Mouse (Mus musculus): ENCODE measurements around the gene Olfr1338. TPM values are rescaled to one million over a fixed set of nuclear protein-coding genes. Genes with fewer than 3 reads are reported as not detected.
"Not testable (repeated sequence)": the region's sequence is repeated elsewhere in the genome, so short reads cannot be mapped to it uniquely, and the experiment has no call there.

The Olfr1338 gene
- not detected for total RNA-seq (2021)

DNA sequence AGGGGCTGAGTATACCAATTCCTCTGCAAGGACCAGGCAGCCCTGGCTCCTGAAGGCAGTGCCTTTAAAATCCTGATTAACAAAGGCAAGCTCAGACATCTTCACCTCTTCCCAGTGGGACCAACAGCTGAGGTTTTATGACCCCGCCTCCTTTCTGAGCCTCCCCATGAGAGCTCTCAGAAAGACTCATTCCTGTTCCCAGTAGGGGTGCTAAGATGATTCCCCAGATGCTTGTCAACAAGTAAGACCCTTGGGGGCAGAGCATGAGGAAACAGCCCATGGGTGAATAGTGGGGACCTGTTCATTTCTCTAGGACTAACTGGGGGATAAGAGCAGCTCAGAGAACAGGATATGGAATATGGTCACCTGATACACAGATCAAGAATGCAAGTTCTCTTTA lies at the start of gene Olfr1338:
Olfr1338 (minus strand) TSS at position 101 of the 400 bp plus-strand sequence.
- no peak for DNase-seq (ENCODE audit: low spot score in 2 of 2)
- intact Hi-C loops (cut with DNase I), result no loop called here

DNA sequence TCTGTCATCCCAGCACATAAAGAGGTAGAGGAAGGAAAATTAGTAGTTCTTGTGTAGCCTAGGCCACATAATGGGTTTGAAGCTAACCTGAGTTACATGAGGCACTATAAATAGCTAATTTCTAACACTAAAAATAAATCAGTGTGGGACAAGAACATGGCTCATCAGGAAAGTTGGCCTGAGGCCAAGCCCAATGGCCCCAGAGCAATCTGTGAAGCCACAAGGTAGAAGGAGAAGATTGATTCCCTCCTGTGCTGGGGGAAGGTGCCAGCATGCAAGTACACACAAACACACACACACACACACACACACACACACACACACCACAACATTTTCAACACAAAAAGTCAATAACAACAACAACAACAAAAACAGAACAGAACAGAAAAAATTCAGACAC lies 34.3 kb upstream of the Olfr1338 start:
- intact Hi-C loops (cut with DNase I); DNase-seq (ENCODE audit: low spot score in 2 of 2): not testable (repeated sequence)

DNA sequence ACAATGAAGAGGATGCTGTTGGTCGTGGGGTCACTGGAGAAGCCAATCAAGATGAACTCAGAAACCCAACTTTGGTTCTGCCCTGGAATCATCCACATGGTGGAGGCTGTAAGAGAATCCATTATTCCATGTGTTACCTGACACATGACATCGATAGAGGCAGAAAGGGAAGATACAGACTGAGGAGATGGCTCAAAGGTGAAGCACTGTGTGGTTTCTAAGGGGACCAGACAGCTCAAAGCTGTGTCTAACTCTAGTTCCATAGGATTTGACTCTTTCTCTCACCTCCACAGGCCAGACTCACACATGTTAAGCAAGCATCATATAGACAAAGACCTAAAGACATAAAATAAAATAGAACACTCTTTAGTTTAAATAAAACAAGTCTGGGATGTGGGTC lies 23.9 kb upstream of the Olfr1338 start, which contains the start of gene Olfr1337:
Olfr1337 (minus strand) TSS at position 101 of the 400 bp plus-strand sequence.
- DNase-seq (ENCODE audit: low spot score in 2 of 2), result no peak
- intact Hi-C loops (cut with DNase I), result no loop called here

DNA sequence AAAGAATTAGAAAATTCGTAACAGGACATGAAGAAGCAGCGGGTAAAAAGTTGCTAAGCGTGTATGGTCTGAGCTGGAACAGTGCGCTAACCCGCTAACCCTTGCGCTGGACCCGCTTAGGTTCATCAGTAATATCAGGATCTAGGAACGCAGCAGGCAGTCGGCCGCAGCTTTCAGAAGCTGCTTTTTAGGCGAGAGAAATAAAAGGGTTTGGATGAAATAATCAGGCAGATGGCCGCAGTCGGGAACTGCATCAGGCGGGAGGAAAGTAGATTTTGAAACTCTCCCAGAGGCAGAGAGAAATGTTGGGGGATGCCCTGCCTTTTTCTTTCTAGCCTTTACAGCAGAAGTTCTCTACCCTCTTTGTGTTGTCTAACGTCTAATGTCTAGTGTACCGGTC lies 16.7 kb downstream of the Olfr1338 start:
- intact Hi-C loops (cut with DNase I), result no loop called here
- DNase-seq (ENCODE audit: low spot score in 2 of 2), result no peak

DNA sequence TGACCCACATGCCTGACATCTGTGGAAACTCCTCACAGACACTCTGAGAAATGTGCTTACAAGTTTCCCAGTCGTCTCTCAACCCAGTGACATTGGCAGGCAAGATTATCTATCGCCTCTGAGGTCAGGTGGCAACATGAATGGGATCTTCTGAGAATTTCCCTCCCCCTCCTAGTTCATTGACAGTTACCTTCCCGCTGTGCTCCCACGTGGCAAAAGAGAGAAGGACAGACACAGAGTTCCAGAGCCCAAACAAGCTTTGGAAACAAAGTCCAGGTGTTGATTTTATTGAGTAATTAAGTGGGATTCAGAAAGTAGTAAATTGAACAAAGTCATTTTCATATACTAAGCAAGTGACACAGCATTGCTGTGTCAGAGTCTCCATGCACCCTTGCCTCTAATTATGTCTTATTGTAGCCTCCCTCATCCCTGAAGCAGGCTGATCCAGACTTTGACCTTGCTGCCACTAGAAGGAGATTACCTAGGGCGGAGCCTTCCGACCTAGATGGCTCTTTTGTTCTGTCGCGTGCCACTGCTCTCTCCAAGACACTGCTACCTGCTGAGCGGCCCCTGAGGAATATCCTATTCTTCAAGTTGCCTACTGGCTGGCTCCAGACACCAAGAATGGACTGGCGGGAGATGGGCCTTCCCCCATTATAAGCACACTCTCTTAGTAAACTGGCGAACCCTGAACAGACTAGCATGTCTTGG lies 17.4 kb downstream of the Olfr1338 start:
- intact Hi-C loops (cut with DNase I), result no loop called here
- DNase-seq (ENCODE audit: low spot score in 2 of 2), result no peak

DNA sequence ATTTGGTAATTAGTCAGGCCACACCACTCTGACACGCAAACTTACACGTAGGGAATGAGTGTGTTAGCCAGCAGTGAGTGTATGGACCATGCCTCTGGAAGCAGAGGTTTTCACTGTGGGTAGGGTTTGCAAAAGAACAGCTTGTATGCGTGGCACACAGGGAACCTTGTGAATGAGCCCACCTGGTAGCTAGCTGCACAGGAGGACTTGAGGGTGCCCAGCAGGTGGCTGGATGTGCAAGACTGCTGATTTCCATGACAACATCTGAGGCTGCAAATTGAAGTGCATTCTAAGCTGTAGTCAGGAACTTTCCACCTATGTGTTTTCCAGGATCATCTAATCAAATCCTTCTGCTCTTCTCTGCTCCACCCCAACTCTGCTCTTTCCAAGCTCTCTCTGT lies 19.0 kb downstream of the Olfr1338 start:
- intact Hi-C loops (cut with DNase I), result no loop called here

DNA sequence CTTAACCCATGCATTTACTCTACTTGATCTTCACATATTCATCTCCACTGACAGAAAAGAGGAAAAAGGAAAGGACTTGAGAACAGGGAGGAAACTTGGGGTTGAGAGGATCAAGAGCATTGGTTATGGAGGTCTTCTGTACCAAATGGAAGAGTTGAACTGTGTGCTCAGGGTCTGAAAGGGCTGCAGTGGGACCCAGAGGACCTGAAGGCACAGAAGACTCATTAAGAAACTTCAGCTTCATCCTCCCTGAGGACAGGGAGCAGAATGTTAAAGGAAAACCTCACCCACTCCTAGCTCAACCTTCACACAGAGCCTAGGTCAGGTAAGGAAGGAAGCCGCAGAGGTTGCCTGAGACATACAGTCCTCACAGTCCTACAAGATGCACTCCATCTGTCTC lies 26.7 kb downstream of the Olfr1338 start, which contains the start of gene Olfr1339:
Olfr1339 (plus strand) TSS at position 301 of the 400 bp plus-strand sequence.
- intact Hi-C loops (cut with DNase I), result no loop called here
- DNase-seq (ENCODE audit: low spot score in 2 of 2), result no peak

More for the DNA sequence above, 19.0 kb downstream of the Olfr1338 start:
- no peak for DNase-seq (ENCODE audit: low spot score in 2 of 2)

DNA sequence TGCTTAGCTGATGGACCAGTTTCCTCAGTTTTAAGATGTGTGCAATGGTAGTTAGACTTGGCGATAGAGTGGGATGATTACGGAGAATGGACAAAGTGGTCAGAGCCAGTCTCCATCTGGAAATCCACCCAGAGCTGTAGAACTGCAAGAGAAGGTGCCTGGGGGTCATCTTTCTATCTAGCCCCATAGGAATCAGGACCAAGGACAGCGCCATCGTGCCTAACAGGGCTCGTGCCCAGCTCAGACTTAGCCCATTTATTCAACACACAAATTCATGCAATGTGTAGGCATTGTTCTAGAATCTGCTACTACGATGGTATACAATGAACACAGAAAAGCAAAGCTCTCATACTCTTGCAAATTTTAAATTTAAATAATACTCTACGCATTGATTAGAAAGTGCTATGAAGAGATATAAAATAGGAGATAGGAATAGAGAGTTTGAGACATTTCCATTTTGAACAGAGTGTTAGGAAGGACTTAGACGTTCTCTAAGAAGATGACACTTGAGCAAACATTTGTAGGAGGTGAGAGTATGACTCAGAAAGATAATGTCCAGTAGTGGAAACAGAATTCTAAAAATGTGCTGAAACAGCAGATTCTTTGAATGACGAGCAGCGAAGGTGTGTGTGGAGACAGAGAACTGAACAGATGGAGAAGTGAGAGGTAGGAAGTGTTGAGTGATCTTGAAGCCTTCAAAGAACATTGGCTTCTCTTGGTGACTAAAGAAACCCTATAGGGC lies 36.6 kb downstream of the Olfr1338 start:
- peak in 1 of 2 experiments; percentile 45 for DNase-seq (ENCODE audit: low spot score in 2 of 2)
- intact Hi-C loops (cut with DNase I), result no loop called here

DNA sequence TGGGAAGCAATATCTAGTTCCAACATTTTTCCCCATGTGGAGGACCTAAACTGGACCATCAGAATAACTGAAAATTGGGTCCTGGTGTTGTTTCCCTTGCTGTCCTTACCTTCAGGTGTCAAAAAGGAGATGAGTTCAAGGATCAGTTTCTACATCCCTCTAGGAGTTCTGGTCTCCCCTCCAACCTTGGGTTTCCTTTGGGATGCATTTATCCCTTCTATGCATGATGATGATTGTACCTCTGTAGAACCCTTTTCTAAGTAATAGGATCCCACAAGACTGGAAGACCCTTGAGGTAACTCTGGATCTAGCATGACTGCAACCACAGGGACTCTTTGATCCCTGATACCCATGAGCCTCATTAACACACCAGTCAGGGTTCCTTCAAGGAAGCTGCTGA lies 38.7 kb downstream of the Olfr1338 start, which contains the start of gene Olfr1340:
Olfr1340 (plus strand) TSS at position 301 of the 400 bp plus-strand sequence.
- no peak for DNase-seq (ENCODE audit: low spot score in 2 of 2)
- intact Hi-C loops (cut with DNase I), result no loop called here

DNA sequence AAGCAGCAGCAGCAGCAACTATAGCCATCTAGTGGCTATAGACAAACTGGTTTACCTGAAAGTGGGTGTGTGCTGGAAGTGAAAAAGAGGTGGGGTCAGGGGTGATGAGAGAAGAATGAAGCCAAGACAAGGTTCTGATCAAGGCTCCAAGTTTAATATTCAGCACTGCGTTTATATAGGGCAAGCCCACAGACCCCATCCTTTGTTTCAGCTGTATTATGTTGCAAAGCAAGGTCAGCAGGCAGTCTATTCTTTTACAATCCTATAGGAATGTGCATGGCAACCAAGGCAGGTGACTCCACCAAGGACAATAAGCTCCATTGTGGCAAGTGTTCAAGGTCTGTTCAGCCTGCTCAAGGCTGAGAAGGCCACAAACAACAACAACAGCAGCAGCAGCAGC lies 46.9 kb downstream of the Olfr1338 start:
- intact Hi-C loops (cut with DNase I), result no loop called here
- DNase-seq (ENCODE audit: low spot score in 2 of 2), result no peak

DNA sequence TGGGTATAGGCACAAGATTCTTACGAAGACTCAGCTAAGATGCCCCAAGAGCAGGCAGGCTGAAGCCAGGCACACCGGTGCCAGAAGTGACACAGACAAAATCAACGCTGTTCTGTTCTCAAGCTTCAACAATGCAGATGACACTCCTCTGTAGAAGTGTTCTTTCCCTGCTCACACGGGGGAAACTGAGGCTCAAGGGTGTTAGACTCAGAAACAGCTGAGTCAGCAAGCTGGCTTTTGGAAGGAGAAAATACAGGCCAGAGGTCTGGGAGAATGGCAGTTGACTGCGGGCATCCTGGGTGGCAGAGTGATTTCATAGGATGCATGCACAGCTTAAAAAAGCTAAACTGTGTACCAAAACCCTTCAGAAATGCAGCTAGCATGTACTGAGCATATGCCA lies 50.5 kb downstream of the Olfr1338 start:
- no peak for DNase-seq (ENCODE audit: low spot score in 2 of 2)
- intact Hi-C loops (cut with DNase I), result no loop called here

DNA sequence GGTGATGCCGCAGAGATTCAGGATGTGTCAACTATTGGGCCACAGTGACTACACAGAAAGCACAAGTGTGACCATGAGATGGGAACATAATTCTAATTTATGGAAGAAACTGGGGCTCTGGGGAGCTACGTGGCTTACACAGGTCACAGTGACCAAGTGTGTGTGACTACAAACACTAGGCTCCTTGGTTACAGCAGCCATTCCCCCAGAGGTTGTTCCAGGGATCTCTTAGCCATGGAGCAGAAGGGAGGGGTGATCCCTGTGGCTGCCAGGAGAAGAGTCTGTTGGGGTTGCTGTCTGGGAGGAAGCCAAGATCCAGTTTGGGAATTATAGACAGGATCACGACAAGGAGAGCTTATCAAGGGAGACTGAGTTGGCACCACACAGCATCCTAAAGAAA lies 55.3 kb downstream of the Olfr1338 start, which contains the start of gene Olfr1341:
Olfr1341 (plus strand) TSS at position 301 of the 400 bp plus-strand sequence.
- intact Hi-C loops (cut with DNase I), result no loop called here
- DNase-seq (ENCODE audit: low spot score in 2 of 2), result no peak

Other genes with a start within 250 kb of the Olfr1338 start
- not detected for gene 2610528J11Rik, start 231.7 kb downstream of the Olfr1338 start, total RNA-seq (2021)
- gene Tmem125, start 214.7 kb downstream of the Olfr1338 start, total RNA-seq (2021), result 1 to 10 TPM; 7.3 to 9.9 TPM
- under 1 TPM; 0.76 to 0.99 TPM for gene Cfap57, start 138.0 kb downstream of the Olfr1338 start, total RNA-seq (2021)
- 10 to 100 TPM; 55.4 to 58.0 TPM for gene Ebna1bp2, start 137.9 kb downstream of the Olfr1338 start, total RNA-seq (2021)
- gene Olfr62, start 99.8 kb downstream of the Olfr1338 start, total RNA-seq (2021), result not detected
- not detected for gene Olfr1342, start 66.0 kb downstream of the Olfr1338 start, total RNA-seq (2021)
- not detected for gene Olfr1341, start 55.2 kb downstream of the Olfr1338 start, total RNA-seq (2021)
- not detected for gene Olfr1340, start 38.6 kb downstream of the Olfr1338 start, total RNA-seq (2021)
- not detected for gene Olfr1339, start 26.6 kb downstream of the Olfr1338 start, total RNA-seq (2021)
- gene Olfr1337, start 23.8 kb upstream of the Olfr1338 start, total RNA-seq (2021), result not detected
- not detected for gene Olfr1335, start 51.2 kb upstream of the Olfr1338 start, total RNA-seq (2021)
- not detected for gene Olfr1333, start 77.5 kb upstream of the Olfr1338 start, total RNA-seq (2021)
- not detected for gene Olfr1331, start 105.9 kb upstream of the Olfr1338 start, total RNA-seq (2021)
- gene Olfr1330, start 129.9 kb upstream of the Olfr1338 start, total RNA-seq (2021), result not detected
- gene Olfr1329, start 158.7 kb upstream of the Olfr1338 start, total RNA-seq (2021), result not detected
- not detected for gene Olfr1328, start 179.9 kb upstream of the Olfr1338 start, total RNA-seq (2021)
- gene Lao1, start 202.8 kb upstream of the Olfr1338 start, total RNA-seq (2021), result under 1 TPM; 0.27 to 0.34 TPM

Measured in left cerebral cortex, postnatal 25 days (tissue).